28 mouse cellular contexts compared by ENCODE assay signal in the genomic region with DNA sequence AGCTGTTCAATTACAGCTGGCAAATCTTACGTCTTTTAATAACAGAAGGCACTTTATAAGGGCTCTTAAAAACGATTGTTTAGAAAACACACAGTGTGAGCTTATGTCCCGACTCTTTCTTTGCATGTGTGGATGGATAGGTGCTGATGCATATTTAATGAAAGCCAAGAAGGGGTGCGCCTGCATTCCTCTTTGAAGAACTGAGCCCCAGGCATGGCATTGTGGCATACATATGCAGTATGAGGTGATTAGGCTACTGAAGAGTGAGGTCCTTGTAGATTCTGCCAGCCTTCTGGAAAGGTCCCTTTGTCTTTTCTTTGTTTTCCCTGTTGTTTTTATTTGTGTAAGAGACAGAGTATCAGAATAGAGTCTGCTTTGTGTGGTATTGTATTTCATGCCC. TPM values are rescaled to one million over a fixed set of nuclear protein-coding genes. Genes with fewer than 3 reads are reported as not detected.
DNase-seq lines count a peak whose midpoint lies in the region; ATAC-seq and TF ChIP-seq lines count a peak whose summit lies in the region.
"Had no signal": no experiment of that assay in that cellular context is flagged by ENCODE, and none has a peak within 500 bp of the region (broad histone marks: within the 10 kb centered on the region; RNA-seq: fewer than 3 reads in every experiment).

No protein-coding gene starts in this region.

- DNase-seq in forebrain, embryonic 10.5 days (ENCODE audit: extremely low spot score, low spot score): no peak
- peak; percentile 29 for DNase-seq in hindbrain, embryonic 14.5 days (ENCODE audit: low spot score)
- DNase-seq in ES-CJ7 (ENCODE audit: low read depth, low spot score): peak; percentile 48
- DNase-seq in forebrain, postnatal 0 days: peak; percentile 13
- DNase-seq in retina, embryonic 14.5 days (ENCODE audit: low spot score): no peak
- no peak for DNase-seq in thymus, adult 2 months
- DNase-seq: adrenal gland, postnatal 25 days; cerebellum, adult 18-20 months; cerebellum, postnatal 14 days; gastrocnemius, postnatal 14 days; kidney, adult 2 months; kidney, postnatal 4 days; layer of hippocampus, postnatal 36 days; left cerebral cortex, postnatal 4 days; liver, postnatal 0 days; lung, postnatal 36 days; right cerebral cortex, postnatal 4 days; thymus, adult 18-20 months; thymus, postnatal 36 days had no signal

- no peak for ATAC-seq in forebrain, embryonic 12.5 days (ENCODE audit: low FRiP score)
- no peak for ATAC-seq in hindbrain, embryonic 14.5 days (ENCODE audit: low FRiP score)
- no peak for ATAC-seq in hindbrain, embryonic 16.5 days
- no peak for ATAC-seq in forebrain, postnatal 0 days
- ATAC-seq: intestine, embryonic 15.5 days; liver, embryonic 12.5 days; liver, postnatal 0 days had no signal

- 0 out of 2 replicates have a peak overlapping the region, but pooled peaks have one; percentile 9 for H3K27ac ChIP-seq in forebrain, embryonic 12.5 days
- H3K27ac ChIP-seq in forebrain, embryonic 10.5 days: no peak overlapping the region
- peak overlapping the region; percentile 11; the same call in 1 of the 2 replicates for H3K27ac ChIP-seq in hindbrain, embryonic 14.5 days
- H3K27ac ChIP-seq in hindbrain, embryonic 16.5 days (ENCODE audit: low read depth, low read length): no peak overlapping the region
- H3K27ac ChIP-seq in forebrain, postnatal 0 days (ENCODE audit: low read depth, low read length): no peak overlapping the region
- H3K27ac ChIP-seq in thymus, adult 2 months (ENCODE audit: control insufficient read depth, insufficient read depth, low read length): no peak overlapping the region
- H3K27ac ChIP-seq: hindbrain, embryonic 15.5 days; intestine, embryonic 15.5 days; kidney, postnatal 0 days; liver, embryonic 12.5 days; stomach, postnatal 0 days had no signal

- H3K27me3 ChIP-seq in forebrain, embryonic 12.5 days: no peaks in the 10 kb centered on the region
- no peaks in the 10 kb centered on the region for H3K27me3 ChIP-seq in forebrain, embryonic 10.5 days (ENCODE audit: poor library complexity, severe bottlenecking)
- H3K27me3 ChIP-seq in hindbrain, embryonic 14.5 days (ENCODE audit: control insufficient read depth, insufficient read depth, low read length): no peaks in the 10 kb centered on the region
- H3K27me3 ChIP-seq in hindbrain, embryonic 16.5 days (replicated peaks; ENCODE audit: control insufficient read depth, insufficient read depth, low read length): no peaks in the 10 kb centered on the region
- no peaks in the 10 kb centered on the region for H3K27me3 ChIP-seq in forebrain, postnatal 0 days (ENCODE audit: insufficient read depth, low read length)
- H3K27me3 ChIP-seq in thymus, adult 2 months (ENCODE audit: control insufficient read depth, insufficient read depth, low read length): no peaks in the 10 kb centered on the region
- H3K27me3 ChIP-seq: CH12.LX; hindbrain, embryonic 15.5 days; intestine, embryonic 15.5 days; liver, embryonic 12.5 days had no signal

- no peak overlapping the region for H3K4me2 ChIP-seq in forebrain, embryonic 12.5 days
- H3K4me2 ChIP-seq in hindbrain, embryonic 14.5 days (replicated peaks): no peak overlapping the region
- no peak overlapping the region for H3K4me2 ChIP-seq in hindbrain, embryonic 16.5 days (ENCODE audit: low read length)
- H3K4me2 ChIP-seq in forebrain, postnatal 0 days (ENCODE audit: low read depth): no peak overlapping the region
- H3K4me2 ChIP-seq: hindbrain, embryonic 15.5 days; intestine, embryonic 15.5 days; liver, embryonic 12.5 days had no signal

- no peak overlapping the region for H3K9ac ChIP-seq in forebrain, embryonic 12.5 days
- H3K9ac ChIP-seq in hindbrain, embryonic 14.5 days: no peak overlapping the region
- no peak overlapping the region for H3K9ac ChIP-seq in hindbrain, embryonic 16.5 days (ENCODE audit: low read depth, low read length)
- no peak overlapping the region for H3K9ac ChIP-seq in forebrain, postnatal 0 days
- H3K9ac ChIP-seq: hindbrain, embryonic 15.5 days; intestine, embryonic 15.5 days; liver, embryonic 12.5 days; liver, postnatal 0 days had no signal

- no peaks in the 10 kb centered on the region for H3K9me3 ChIP-seq in forebrain, embryonic 12.5 days
- H3K9me3 ChIP-seq in forebrain, embryonic 10.5 days: 0 out of 2 replicates have a peak, but pooled peaks cover 2% of the 10 kb centered on the region
- no peaks in the 10 kb centered on the region for H3K9me3 ChIP-seq in hindbrain, embryonic 14.5 days (ENCODE audit: control insufficient read depth, low read length)
- no peaks in the 10 kb centered on the region for H3K9me3 ChIP-seq in hindbrain, embryonic 16.5 days (ENCODE audit: control insufficient read depth, low read length)
- H3K9me3 ChIP-seq in forebrain, postnatal 0 days (ENCODE audit: low read length): no peaks in the 10 kb centered on the region
- H3K9me3 ChIP-seq: hindbrain, embryonic 15.5 days; intestine, embryonic 15.5 days; liver, embryonic 12.5 days had no signal

- TF ChIP-seq POLR2A in thymus, adult 2 months (IDR thresholded peaks at IDR 0.05; ENCODE audit: control insufficient read depth, extremely low read depth, insufficient read depth, low read length, poor library complexity): no peak

- H3K4me1 ChIP-seq in forebrain, embryonic 12.5 days: 0 out of 2 replicates have a peak, but pooled peaks cover 5% of the 10 kb centered on the region
- H3K4me1 ChIP-seq in forebrain, embryonic 10.5 days: peaks cover 4% of the 10 kb centered on the region; the same call in 1 of the 2 replicates
- peaks cover 4% of the 10 kb centered on the region for H3K4me1 ChIP-seq in hindbrain, embryonic 14.5 days (replicated peaks; ENCODE audit: control insufficient read depth, insufficient read depth, low read length)
- no peaks in the 10 kb centered on the region for H3K4me1 ChIP-seq in hindbrain, embryonic 16.5 days (ENCODE audit: control insufficient read depth, insufficient read depth, low read depth, low read length)
- no peaks in the 10 kb centered on the region for H3K4me1 ChIP-seq in forebrain, postnatal 0 days (ENCODE audit: insufficient read depth)
- H3K4me1 ChIP-seq in thymus, adult 2 months (replicated peaks; ENCODE audit: control insufficient read depth, insufficient read depth, low read length): no peaks in the 10 kb centered on the region
- H3K4me1 ChIP-seq: hindbrain, embryonic 15.5 days; intestine, embryonic 15.5 days; liver, embryonic 12.5 days had no signal

- no peak overlapping the region for H3K4me3 ChIP-seq in forebrain, embryonic 12.5 days (replicated peaks)
- H3K4me3 ChIP-seq in forebrain, embryonic 10.5 days: no peak overlapping the region
- no peak overlapping the region for H3K4me3 ChIP-seq in hindbrain, embryonic 14.5 days (replicated peaks; ENCODE audit: low read length)
- no peak overlapping the region for H3K4me3 ChIP-seq in hindbrain, embryonic 16.5 days (ENCODE audit: low read length)
- no peak overlapping the region for H3K4me3 ChIP-seq in forebrain, postnatal 0 days (ENCODE audit: low read depth, low read length)
- no peak overlapping the region for H3K4me3 ChIP-seq in thymus, adult 2 months (ENCODE audit: control insufficient read depth, insufficient read depth, low read length)
- H3K4me3 ChIP-seq: erythroblast, embryonic 14.5 days; hindbrain, embryonic 15.5 days; intestine, embryonic 15.5 days; liver, embryonic 12.5 days had no signal

- WGBS in forebrain, embryonic 12.5 days: 40% methylated on average over 4 of the region's 4 CpGs
- 79% methylated on average over 4 of the region's 4 CpGs for WGBS in forebrain, embryonic 10.5 days
- WGBS in hindbrain, embryonic 14.5 days: 54% methylated on average over 4 of the region's 4 CpGs
- WGBS in hindbrain, embryonic 16.5 days: 47% methylated on average over 4 of the region's 4 CpGs
- WGBS in forebrain, postnatal 0 days: 31% methylated on average over 4 of the region's 4 CpGs
- 95% methylated on average over 4 of the region's 4 CpGs for WGBS in thymus, adult 2 months

- no peaks in the 10 kb centered on the region for H3K36me3 ChIP-seq in forebrain, embryonic 12.5 days (replicated peaks)
- no peaks in the 10 kb centered on the region for H3K36me3 ChIP-seq in forebrain, embryonic 10.5 days (replicated peaks)
- no peaks in the 10 kb centered on the region for H3K36me3 ChIP-seq in hindbrain, embryonic 14.5 days (replicated peaks; ENCODE audit: control insufficient read depth, insufficient read depth)
- no peaks in the 10 kb centered on the region for H3K36me3 ChIP-seq in hindbrain, embryonic 16.5 days (ENCODE audit: control insufficient read depth, insufficient read depth, low read length)
- H3K36me3 ChIP-seq in forebrain, postnatal 0 days (ENCODE audit: insufficient read depth): no peaks in the 10 kb centered on the region
- H3K36me3 ChIP-seq in thymus, adult 2 months (ENCODE audit: control insufficient read depth, insufficient read depth, low read length): peaks cover 54% of the 10 kb centered on the region
- H3K36me3 ChIP-seq: hindbrain, embryonic 15.5 days; intestine, embryonic 15.5 days had no signal

- no peak for TF ChIP-seq CTCF in forebrain, postnatal 0 days (IDR thresholded peaks at IDR 0.05; ENCODE audit: low read depth)
- TF ChIP-seq CTCF in thymus, adult 2 months (IDR thresholded peaks at IDR 0.05; ENCODE audit: borderline replicate concordance, control insufficient read depth, extremely low read depth, insufficient read depth, low read length, poor library complexity): no peak

RNA-seq across cellular contexts. Expression of gene Glo1, which starts 45.9 kb away (rescaled TPM):
- 233 and 241 TPM in 2 replicates for polyA plus RNA-seq in forebrain, embryonic 12.5 days (2016; fragmentation: Nextera tagmentation; extraction: Ambion mirVana)
- polyA plus RNA-seq in forebrain, embryonic 10.5 days (2016; fragmentation: Nextera tagmentation; extraction: Ambion mirVana): 258 and 260 TPM in 2 replicates
- 185 and 194 TPM in 2 replicates for polyA plus RNA-seq in hindbrain, embryonic 14.5 days (2014; fragmentation: Nextera tagmentation; extraction: Ambion mirVana)
- polyA plus RNA-seq in hindbrain, embryonic 16.5 days (2015; fragmentation: Nextera tagmentation; extraction: Ambion mirVana): 170 and 172 TPM in 2 replicates
- total RNA-seq in forebrain, postnatal 0 days (2014; rRNA removed): 150 and 172 TPM in 2 replicates
- 186 and 194 TPM in 2 replicates for polyA plus RNA-seq in forebrain, postnatal 0 days (2015; fragmentation: Nextera tagmentation; extraction: Ambion mirVana)
- polyA plus RNA-seq in thymus, adult 2 months (2012; rRNA removed): 43.5 and 43.6 TPM in 2 replicates

RNA-seq across cellular contexts. Expression of gene Dnah8, which starts 48.4 kb away (rescaled TPM):
- polyA plus RNA-seq in forebrain, embryonic 12.5 days (2016; fragmentation: Nextera tagmentation; extraction: Ambion mirVana): 0.98 and 1.4 TPM in 2 replicates
- polyA plus RNA-seq in forebrain, embryonic 10.5 days (2016; fragmentation: Nextera tagmentation; extraction: Ambion mirVana): 0.68 and 1.1 TPM in 2 replicates
- polyA plus RNA-seq in hindbrain, embryonic 14.5 days (2014; fragmentation: Nextera tagmentation; extraction: Ambion mirVana): 2.6 and 3.1 TPM in 2 replicates
- polyA plus RNA-seq in hindbrain, embryonic 16.5 days (2015; fragmentation: Nextera tagmentation; extraction: Ambion mirVana): 1.7 and 2.4 TPM in 2 replicates
- total RNA-seq in forebrain, postnatal 0 days (2014; rRNA removed): 1.5 and 5.0 TPM in 2 replicates
- 0.80 and 2.1 TPM in 2 replicates for polyA plus RNA-seq in forebrain, postnatal 0 days (2015; fragmentation: Nextera tagmentation; extraction: Ambion mirVana)
- polyA plus RNA-seq in thymus, adult 2 months (2012; rRNA removed): 51.3 and 58.4 TPM in 2 replicates

Comparison
In these comparisons a context has a peak if more than half of its experiments do, and no peak if none do; other contexts are left out.
1. H3K27ac ChIP-seq: peak in forebrain, embryonic 12.5 days (single experiment) and hindbrain, embryonic 14.5 days (single experiment); none in forebrain, embryonic 10.5 days (single experiment), hindbrain, embryonic 16.5 days (single experiment), forebrain, postnatal 0 days (single experiment) and thymus, adult 2 months (single experiment).
2. DNase-seq: peak in hindbrain, embryonic 14.5 days (single experiment), ES-CJ7 (single experiment) and forebrain, postnatal 0 days (single experiment); none in forebrain, embryonic 10.5 days (single experiment), retina, embryonic 14.5 days (single experiment) and thymus, adult 2 months (single experiment).
3. RNA of gene Dnah8, which starts 48.4 kb away (polyA plus RNA-seq): 51.3 to 58.4 TPM in thymus, adult 2 months; 2.6 to 3.1 TPM in hindbrain, embryonic 14.5 days, 0.80 to 2.1 TPM in forebrain, postnatal 0 days, 1.7 to 2.4 TPM in hindbrain, embryonic 16.5 days, 0.98 to 1.4 TPM in forebrain, embryonic 12.5 days and 0.68 to 1.1 TPM in forebrain, embryonic 10.5 days; every median in the first group is over 10 times any median in the second.